Mouse (Mus musculus) gastrocnemius, adult 2 months (tissue): Measurements from ENCODE around the gene Chd1l. TPM values are rescaled to one million over a fixed set of nuclear protein-coding genes. Genes with fewer than 3 reads are reported as not detected.

Experiments used
- DNase-seq: peaks from one replicate; pipeline ENCODE4 v3.0.0; 2022
- H3K27ac ChIP-seq: fragments of 200-600 bp; 2 replicates; pipeline ENCODE4 v1.8.1; 2022; ENCODE audit warnings: mild to moderate bottlenecking
- H3K4me3 ChIP-seq: fragments of 200-600 bp; 2 replicates; pipeline ENCODE4 v1.8.1; 2022; ENCODE audit warnings: mild to moderate bottlenecking, moderate library complexity
- CTCF ChIP-seq: fragments of 200-600 bp; IDR thresholded peaks from 2 replicates; pipeline ENCODE4 v1.8.1; 2022; ENCODE audit warnings: antibody characterized with exemption, mild to moderate bottlenecking, moderate library complexity
- intact Hi-C: fragments of 180-260 bp; cut with DNase I; formaldehyde crosslinking; loops from one replicate; pipeline ENCODE4 v1.15.1; 2025
- total RNA-seq, 2 experiments: library from RNA; stranded (reverse); gene quantifications; 2 replicates each; pipeline ENCODE4 v1.2.3; 2021

Chd1l gene
- total RNA-seq, 2 experiments from 2014 or later, result 10.6 to 11.5 TPM

DNA sequence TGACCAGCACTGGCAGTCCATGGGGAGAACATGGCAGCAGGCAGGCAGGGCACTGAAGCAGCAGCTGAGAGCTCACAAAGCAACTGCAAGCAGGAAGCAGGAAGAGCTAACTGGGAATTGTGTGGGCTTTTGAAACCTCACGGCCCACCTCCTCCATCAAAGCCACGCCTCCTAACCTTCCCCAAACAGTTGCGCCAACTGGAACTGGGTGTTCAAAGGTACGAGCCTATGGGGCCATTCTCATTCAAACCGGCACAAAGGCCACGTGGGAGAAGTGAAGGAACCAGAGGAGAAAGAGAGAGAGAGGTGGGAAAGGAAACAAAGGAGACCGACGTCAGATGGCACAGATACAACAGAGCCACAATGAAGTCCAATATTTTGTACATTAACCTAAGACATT, 63.8 kb downstream of the Chd1l start:
- intact Hi-C loops, result no loop called here

DNA sequence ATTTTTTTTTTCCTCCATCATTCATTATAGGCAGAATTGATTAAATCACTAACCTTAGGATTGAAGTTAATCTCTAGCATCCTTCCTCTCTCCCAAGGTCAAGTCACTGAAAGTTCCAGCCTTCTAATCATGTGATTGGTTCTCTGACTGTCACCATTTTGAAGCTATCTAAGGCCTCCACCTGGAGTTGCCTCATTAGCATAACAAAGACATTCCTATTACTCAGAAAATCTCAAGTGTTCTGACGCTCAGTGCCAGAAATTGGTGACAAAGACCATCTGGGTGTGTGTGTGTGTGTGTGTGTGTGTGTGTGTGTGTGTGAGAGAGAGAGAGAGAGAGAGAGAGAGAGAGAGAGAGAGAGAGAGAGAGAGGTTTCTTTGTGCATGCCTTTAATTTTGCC, 69.8 kb downstream of the Chd1l start:
- intact Hi-C loops, result no loop called here
- DNase-seq, result no peak
- no peak for TF ChIP-seq CTCF
- Histone ChIP-seq H3K4me3 (no peak overlapping the region), H3K27ac (no peak overlapping the region)

More for the DNA sequence above, 63.8 kb downstream of the Chd1l start:
- TF ChIP-seq CTCF, result no peak
- no peak for DNase-seq
- Histone ChIP-seq H3K27ac (no peak overlapping the region), H3K4me3 (no peak overlapping the region)

DNA sequence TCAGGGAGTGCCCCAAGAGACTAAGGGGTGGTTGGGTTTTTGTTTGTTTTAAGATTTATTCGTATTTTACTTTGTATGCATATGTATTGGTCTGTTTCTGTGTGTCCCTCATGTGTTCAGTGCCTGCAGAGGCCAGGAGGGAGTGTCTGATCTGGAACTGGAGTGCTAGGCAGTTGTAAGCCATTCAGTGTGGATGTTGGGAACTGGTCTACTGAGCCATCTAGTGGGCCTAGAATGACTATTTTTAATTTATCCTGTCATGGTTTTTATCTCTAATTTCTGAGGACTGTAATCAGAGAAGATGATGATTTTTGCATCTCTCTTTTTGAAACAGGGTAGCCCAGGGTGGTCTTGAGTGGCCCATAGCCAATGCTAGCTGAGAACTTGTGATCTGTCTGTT, 71.4 kb downstream of the Chd1l start:
- TF ChIP-seq CTCF, result no peak
- Histone ChIP-seq H3K27ac (no peak overlapping the region), H3K4me3 (no peak overlapping the region)
- intact Hi-C loops, result no loop called here
- DNase-seq, result no peak

DNA sequence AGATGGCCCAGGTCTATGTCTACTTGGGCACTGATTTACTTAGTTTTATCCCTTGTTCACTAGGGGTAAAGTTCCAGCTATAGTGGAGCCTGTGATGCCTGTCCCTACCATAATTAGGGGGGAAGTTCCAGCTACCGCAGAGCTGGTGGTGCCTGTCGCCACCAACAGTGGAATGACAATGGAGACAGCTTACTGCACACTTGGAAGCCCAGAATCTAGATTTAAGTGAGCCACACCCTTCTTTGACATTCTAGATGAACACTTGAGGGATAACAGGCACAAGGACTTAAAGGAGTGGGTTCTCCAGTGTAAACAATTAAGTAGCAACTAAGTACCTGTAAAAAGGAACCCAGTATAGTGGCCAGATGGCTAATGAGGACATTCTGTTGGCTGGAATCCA, 73.0 kb downstream of the Chd1l start:
- intact Hi-C loops, result no loop called here
- DNase-seq, result no peak
- Histone ChIP-seq H3K27ac (no peak overlapping the region), H3K4me3 (no peak overlapping the region)
- TF ChIP-seq CTCF, result no peak

DNA sequence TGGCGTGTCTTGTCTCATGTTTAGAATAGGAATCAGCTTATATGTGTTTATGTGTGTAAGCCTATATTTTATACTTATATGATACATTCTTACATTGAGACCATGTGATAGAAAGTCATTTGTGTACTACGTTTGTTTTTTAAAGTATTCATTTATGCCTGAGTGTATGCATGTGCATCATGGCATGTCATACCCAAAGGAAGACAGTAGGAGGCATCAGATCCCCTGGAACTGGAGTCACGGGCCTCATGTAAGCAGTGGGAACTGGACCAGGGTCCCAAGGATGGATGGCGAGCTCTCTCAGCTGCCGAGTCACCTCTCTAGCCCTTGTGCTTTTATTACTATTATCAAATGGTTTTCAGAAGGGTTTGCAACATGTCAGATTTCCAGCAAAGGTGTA, 74.3 kb downstream of the Chd1l start:
- intact Hi-C loops, result no loop called here
- H3K27ac ChIP-seq, result no peak overlapping the region
- no peak overlapping the region for H3K4me3 ChIP-seq
- no peak for TF ChIP-seq CTCF
- DNase-seq, result no peak

DNA sequence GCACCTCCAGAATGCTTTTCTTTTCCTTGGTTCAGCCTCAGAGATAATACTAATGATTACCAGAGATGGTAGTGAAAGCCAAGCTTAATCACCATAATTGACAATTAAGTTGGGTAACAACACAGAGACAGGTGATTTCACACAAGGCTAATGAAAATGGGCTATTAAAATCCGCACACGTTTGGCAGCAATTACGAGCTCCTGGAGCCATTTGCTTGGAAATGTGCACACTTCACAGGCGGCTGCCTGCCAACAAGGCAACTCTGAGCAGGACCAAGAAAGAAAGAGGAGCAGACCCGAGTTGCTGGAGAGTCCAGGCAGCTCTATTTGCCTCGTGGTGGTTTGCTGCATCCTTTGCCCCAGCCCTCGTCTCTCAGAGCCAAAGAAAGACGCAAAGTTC, 84.5 kb downstream of the Chd1l start:
- no peak for DNase-seq
- TF ChIP-seq CTCF, result no peak
- intact Hi-C loops, result no loop called here
- H3K27ac ChIP-seq, result no peak overlapping the region
- H3K4me3 ChIP-seq, result no peak overlapping the region

DNA sequence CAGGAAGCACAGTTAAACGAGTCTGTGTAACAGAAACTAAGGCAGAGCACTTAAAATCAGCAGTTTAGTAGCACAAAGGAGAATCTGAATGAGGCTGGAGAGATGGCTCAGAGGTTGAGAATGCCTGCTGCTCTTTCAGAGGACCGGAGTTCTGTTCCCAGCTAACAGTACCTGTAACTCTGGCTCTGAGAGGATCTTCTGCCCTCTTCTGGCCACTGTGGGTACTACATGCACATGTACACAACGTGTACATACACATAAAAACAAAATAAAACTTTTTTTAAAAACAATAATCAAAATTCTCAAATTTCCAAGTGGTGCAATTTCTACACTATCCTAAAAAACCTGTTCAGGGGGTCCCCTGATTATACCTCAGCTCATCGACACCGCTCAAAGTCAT, 85.2 kb downstream of the Chd1l start:
- intact Hi-C loops, result no loop called here
- Histone ChIP-seq H3K27ac (no peak overlapping the region), H3K4me3 (no peak overlapping the region)
- TF ChIP-seq CTCF, result peak; percentile 65
- DNase-seq, result no peak

DNA sequence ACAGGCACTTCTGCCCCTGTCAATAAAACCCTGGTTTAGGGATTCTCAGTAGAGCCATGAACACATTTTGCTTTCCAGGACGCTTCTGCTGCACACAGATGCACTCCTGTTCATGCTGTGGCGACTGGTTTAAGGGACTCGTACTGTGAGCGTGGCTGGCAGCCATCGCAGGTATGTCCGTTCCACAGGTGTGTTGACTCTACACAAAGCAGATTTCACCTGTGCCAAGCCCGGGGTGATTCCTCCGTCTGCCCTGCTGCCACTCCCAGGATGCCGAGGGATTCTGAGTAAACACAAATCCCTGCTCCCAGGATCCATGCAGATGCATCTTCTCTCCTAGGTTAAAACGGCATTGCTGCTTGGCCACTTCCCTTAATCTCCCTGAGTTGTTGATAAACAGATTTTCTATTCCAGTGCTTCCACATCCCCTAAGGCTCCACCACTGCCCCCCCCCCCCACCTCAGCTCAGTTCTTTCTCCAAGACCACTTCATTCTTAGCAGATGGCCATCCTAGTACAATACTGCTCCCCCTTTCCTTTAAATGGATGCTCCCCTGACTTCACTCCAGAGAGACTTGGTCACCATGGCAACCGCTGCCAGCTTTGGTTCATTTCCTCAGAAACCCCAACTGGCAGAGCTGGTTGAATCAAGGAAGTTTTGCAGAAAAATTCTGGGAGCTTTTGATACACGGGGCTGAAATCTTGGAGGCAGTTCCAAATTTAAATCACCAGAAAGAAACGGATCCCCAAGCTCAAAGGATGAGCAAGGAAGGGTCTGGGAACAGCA, 87.9 kb downstream of the Chd1l start:
- intact Hi-C loops, result no loop called here
- DNase-seq, result no peak
- H3K27ac ChIP-seq, result no peak overlapping the region
- TF ChIP-seq CTCF, result no peak
- H3K4me3 ChIP-seq, result no peak overlapping the region

DNA sequence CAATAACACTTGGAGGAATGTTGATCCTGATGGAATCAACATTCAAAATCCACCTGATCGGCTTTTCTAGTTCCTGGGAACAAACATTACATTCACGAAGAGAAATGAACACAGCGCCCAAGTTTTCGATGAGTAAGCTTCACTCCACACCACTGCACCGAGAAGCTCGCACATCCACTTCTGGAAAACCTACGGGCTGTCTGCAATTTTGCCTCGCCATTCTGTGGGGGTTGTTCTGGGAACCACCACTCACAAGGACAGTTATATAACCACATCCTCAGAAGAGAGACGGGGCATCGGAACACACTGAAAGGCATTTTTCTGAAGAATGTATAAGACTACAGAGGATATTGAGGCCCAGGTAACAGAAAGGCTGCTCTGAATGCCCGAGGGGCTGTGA, 90.1 kb downstream of the Chd1l start:
- intact Hi-C loops, result no loop called here
- no peak for TF ChIP-seq CTCF
- no peak for DNase-seq
- Histone ChIP-seq H3K4me3 (no peak overlapping the region), H3K27ac (no peak overlapping the region)

DNA sequence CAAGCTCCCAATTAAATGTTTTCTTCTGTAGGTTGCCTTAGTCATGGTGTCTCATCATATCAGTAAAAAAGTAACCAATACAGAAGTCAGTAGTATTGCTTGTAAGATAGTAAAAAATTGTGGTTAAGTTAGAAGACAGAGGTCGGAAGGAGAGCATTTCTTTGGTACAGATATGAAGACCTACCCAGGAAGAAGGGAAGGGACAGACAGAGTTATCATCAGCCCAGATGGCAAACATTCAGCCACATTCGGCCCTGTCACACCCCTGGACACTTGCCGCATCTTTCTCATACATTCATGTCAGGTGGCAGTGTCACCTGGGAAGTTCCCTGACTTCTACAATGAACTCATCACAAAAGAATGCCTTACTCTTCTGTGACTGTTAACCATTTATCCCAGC, 97.7 kb downstream of the Chd1l start:
- intact Hi-C loops, result no loop called here
- no peak for TF ChIP-seq CTCF
- DNase-seq, result no peak
- Histone ChIP-seq H3K27ac (no peak overlapping the region), H3K4me3 (no peak overlapping the region)

Other genes with a start within 250 kb of the Chd1l start
- gene Olfr1402, start 188.2 kb downstream of the Chd1l start, total RNA-seq, result not detected
- gene Fmo5, start 18.6 kb upstream of the Chd1l start, total RNA-seq, result 1 to 10 TPM; 6.5 to 7.3 TPM
- 100 to 1,000 TPM; 137 to 243 TPM for gene Prkab2, start 48.0 kb upstream of the Chd1l start, total RNA-seq
- not detected for gene Gm17651, start 64.5 kb upstream of the Chd1l start, total RNA-seq